Mouse (Mus musculus) CH12.LX (cell line): Measurements from ENCODE around the gene Gtf2h1. TPM values are rescaled to one million over a fixed set of nuclear protein-coding genes. Genes with fewer than 3 reads are reported as not detected.
A peak's percentile ranks its signal among the peaks of the same experiment; 100 is the strongest.

ENCODE experiments used
- DNase-seq: peaks from one replicate; pipeline ENCODE4 v3.0.0-alpha.2; 2013; ENCODE audit errors: extremely low read depth
- H3K27ac ChIP-seq: 2 replicates; pipeline ENCODE4 v1.5.1; 2012; ENCODE audit warnings: low read depth, mild to moderate bottlenecking, control low read depth, moderate library complexity; ENCODE audit not compliant: insufficient read depth
- H3K27me3 ChIP-seq: replicated peaks from 2 replicates; pipeline ENCODE3; 2012; ENCODE audit warnings: inconsistent platforms
- H3K36me3 ChIP-seq, 2 experiments: replicated peaks in 1 of 2; 2 replicates each; pipeline versions ENCODE3 to v1.6.1; 2012; ENCODE audit warnings: inconsistent platforms in 1 of 2, low read length in 1 of 2, mild to moderate bottlenecking in 1 of 2, mixed read lengths in 1 of 2, moderate library complexity in 1 of 2; ENCODE audit not compliant: control insufficient read depth in 1 of 2, insufficient read depth in 1 of 2
- H3K4me1 ChIP-seq, 2 experiments: 2 replicates each; pipeline ENCODE4 v1.6.1; 2012; ENCODE audit warnings: inconsistent platforms in 1 of 2, moderate library complexity in 1 of 2; ENCODE audit not compliant: insufficient read depth in 2 of 2, control insufficient read depth in 1 of 2
- H3K4me2 ChIP-seq: 2 replicates; pipeline ENCODE4 v1.6.1; 2012; ENCODE audit warnings: low read depth, mild to moderate bottlenecking, control low read depth; ENCODE audit not compliant: poor library complexity, insufficient read depth, severe bottlenecking
- H3K4me3 ChIP-seq, 3 experiments: fragments of 150-350 bp in 1 of 3; sonication (generic) in 1 of 3; replicated peaks in 1 of 3; 2 replicates each; pipeline versions ENCODE3 to v1.5.1; 2011 to 2012; ENCODE audit warnings: low read depth in 2 of 3, low read length in 2 of 3, mild to moderate bottlenecking in 2 of 3, moderate library complexity in 2 of 3, control low read depth in 1 of 3, improper control_type of control experiment in 1 of 3, inconsistent platforms in 1 of 3, mixed read lengths in 1 of 3; ENCODE audit not compliant: poor library complexity in 1 of 3
- H3K79me2 ChIP-seq: replicated peaks from 2 replicates; pipeline ENCODE4 v1.6.1; 2012; ENCODE audit warnings: mild to moderate bottlenecking, moderate library complexity; ENCODE audit not compliant: control insufficient read depth, poor library complexity, insufficient read depth, severe bottlenecking; ENCODE audit errors: extremely low read depth
- H3K9ac ChIP-seq: 2 replicates; pipeline ENCODE4 v1.6.1; 2012; ENCODE audit warnings: low read depth, mild to moderate bottlenecking, control low read depth, moderate library complexity; ENCODE audit not compliant: insufficient read depth
- H3K9me3 ChIP-seq: replicated peaks from 2 replicates; pipeline ENCODE3; 2012; ENCODE audit warnings: low read length, inconsistent platforms, mixed read lengths
- BHLHE40 ChIP-seq: IDR thresholded peaks from 2 replicates; pipeline ENCODE4 v1.6.1; 2011; ENCODE audit warnings: mild to moderate bottlenecking, low read depth, low read length, improper control_type of control experiment
- CHD1 ChIP-seq: IDR thresholded peaks from 2 replicates; pipeline ENCODE4 v1.6.1; 2012; ENCODE audit warnings: low read depth, low read length, improper control_type of control experiment, inconsistent platforms
- CHD2 ChIP-seq: IDR thresholded peaks from 2 replicates; pipeline ENCODE4 v1.6.1; 2011; ENCODE audit warnings: low read length, improper control_type of control experiment
- CTCF ChIP-seq, 2 experiments: IDR thresholded peaks in 1 of 2; conservative IDR thresholded peaks in 1 of 2; 2 replicates each; pipeline ENCODE4 v1.5.1; 2011 to 2012; ENCODE audit warnings: low read depth in 2 of 2, low read length in 2 of 2, improper control_type of control experiment in 1 of 2, inconsistent platforms in 1 of 2, mild to moderate bottlenecking in 1 of 2, moderate library complexity in 1 of 2
- E2F4 ChIP-seq: IDR thresholded peaks from 2 replicates; pipeline ENCODE4 v1.6.1; 2011; ENCODE audit warnings: low read depth, low read length, improper control_type of control experiment; ENCODE audit not compliant: insufficient replicate concordance
- ELF1 ChIP-seq: IDR thresholded peaks from 2 replicates; pipeline ENCODE4 v1.6.1; 2014; ENCODE audit warnings: low read depth, mild to moderate bottlenecking, inconsistent platforms, low read length, improper control_type of control experiment
- EP300 ChIP-seq: IDR thresholded peaks from 2 replicates; pipeline ENCODE4 v1.6.1; 2011; ENCODE audit warnings: low read length, improper control_type of control experiment
- GABPA ChIP-seq: IDR thresholded peaks from 2 replicates; pipeline ENCODE4 v1.6.1; 2012; ENCODE audit warnings: low read depth, low read length, improper control_type of control experiment, inconsistent platforms; ENCODE audit not compliant: insufficient replicate concordance
- HCFC1 ChIP-seq: IDR thresholded peaks from 2 replicates; pipeline ENCODE4 v1.6.1; 2012; ENCODE audit warnings: low read depth, mild to moderate bottlenecking, inconsistent platforms, low read length, improper control_type of control experiment
- JUND ChIP-seq: conservative IDR thresholded peaks from 2 replicates; pipeline ENCODE4 v1.6.1; 2011; ENCODE audit warnings: low read depth, low read length, improper control_type of control experiment
- KAT2A ChIP-seq: IDR thresholded peaks from 2 replicates; pipeline ENCODE4 v1.6.1; 2012; ENCODE audit warnings: low read length, improper control_type of control experiment, inconsistent platforms; ENCODE audit not compliant: insufficient replicate concordance
- MAX ChIP-seq: IDR thresholded peaks from 2 replicates; pipeline ENCODE4 v1.6.1; 2011; ENCODE audit warnings: low read length, improper control_type of control experiment
- MAZ ChIP-seq: IDR thresholded peaks from 2 replicates; pipeline ENCODE4 v1.6.1; 2012; ENCODE audit warnings: low read depth, mild to moderate bottlenecking, inconsistent platforms, low read length, improper control_type of control experiment, moderate library complexity
- MEF2A ChIP-seq: IDR thresholded peaks from 2 replicates; pipeline ENCODE4 v1.6.1; 2014; ENCODE audit warnings: low read depth, mild to moderate bottlenecking, inconsistent platforms, low read length, improper control_type of control experiment, borderline replicate concordance
- MXI1 ChIP-seq: IDR thresholded peaks from 2 replicates; pipeline ENCODE4 v1.6.1; 2011; ENCODE audit warnings: mild to moderate bottlenecking, low read depth, low read length, improper control_type of control experiment
- MYC ChIP-seq: IDR thresholded peaks from 2 replicates; pipeline ENCODE4 v1.6.1; 2011; ENCODE audit warnings: low read depth, mild to moderate bottlenecking, improper control_type of control experiment, low read length
- NELFE ChIP-seq: IDR thresholded peaks from 2 replicates; pipeline ENCODE4 v1.6.1; 2011; ENCODE audit warnings: low read depth, low read length, improper control_type of control experiment
- PAX5 ChIP-seq: IDR thresholded peaks from 2 replicates; pipeline ENCODE4 v1.6.1; 2012; ENCODE audit warnings: low read length, inconsistent platforms, mixed read lengths
- POLR2AphosphoS2 ChIP-seq: IDR thresholded peaks from 2 replicates; pipeline ENCODE4 v1.6.1; 2011; ENCODE audit warnings: low read depth, low read length, improper control_type of control experiment
- RAD21 ChIP-seq: IDR thresholded peaks from 2 replicates; pipeline ENCODE4 v1.6.1; 2011; ENCODE audit warnings: low read depth, mild to moderate bottlenecking, low read length, improper control_type of control experiment, moderate library complexity
- RCOR1 ChIP-seq: conservative IDR thresholded peaks from 2 replicates; pipeline ENCODE4 v1.6.1; 2012; ENCODE audit warnings: low read depth, mild to moderate bottlenecking, inconsistent platforms, low read length, improper control_type of control experiment
- SIN3A ChIP-seq: IDR thresholded peaks from 2 replicates; pipeline ENCODE4 v1.6.1; 2012; ENCODE audit warnings: low read length, improper control_type of control experiment, inconsistent platforms
- TBP ChIP-seq: conservative IDR thresholded peaks from 2 replicates; pipeline ENCODE4 v1.6.1; 2011; ENCODE audit warnings: low read depth, low read length, improper control_type of control experiment
- TCF12 ChIP-seq: IDR thresholded peaks from 2 replicates; pipeline ENCODE4 v1.6.1; 2014; ENCODE audit warnings: low read depth, mild to moderate bottlenecking, inconsistent platforms, low read length, improper control_type of control experiment
- USF1 ChIP-seq: IDR thresholded peaks from 2 replicates; pipeline ENCODE4 v1.6.1; 2014; ENCODE audit warnings: low read depth, mild to moderate bottlenecking, inconsistent platforms, low read length, improper control_type of control experiment
- ZC3H11A ChIP-seq: IDR thresholded peaks from 2 replicates; pipeline ENCODE4 v1.6.1; 2012; ENCODE audit warnings: low read depth, mild to moderate bottlenecking, inconsistent platforms, low read length, improper control_type of control experiment
- ZKSCAN1 ChIP-seq: IDR thresholded peaks from 2 replicates; pipeline ENCODE4 v1.6.1; 2012; ENCODE audit warnings: low read depth, inconsistent platforms, low read length, improper control_type of control experiment, borderline replicate concordance
- ZMIZ1 ChIP-seq: IDR thresholded peaks from 2 replicates; pipeline ENCODE4 v1.6.1; 2012; ENCODE audit warnings: low read depth, mild to moderate bottlenecking, inconsistent platforms, low read length, improper control_type of control experiment
- dilution Hi-C: fragments of 300-500 bp; cut with MboI; formaldehyde crosslinking; loops from 2 replicates; pipeline ENCODE4 v1.14.3; 2020; ENCODE audit warnings: low sequenced_read_pairs; ENCODE audit not compliant: extremely low pct_unique_long_range_greater_than_20kb, extremely low pct_ligation_motif_present
- in situ Hi-C: fragments of 300-500 bp; cut with MboI; formaldehyde crosslinking; loops from 3 replicates; pipeline ENCODE4 v1.14.3; 2019; ENCODE audit warnings: low sequenced_read_pairs, low pct_ligation_motif_present, low pct_unique_long_range_greater_than_20kb, mixed read lengths
- polyA plus RNA-seq: library from polyadenylated mRNA; unstranded; fragments of >175 nt; gene quantifications from 2 replicates; pipeline ENCODE4 v1.2.1, GENCODE M21; 2012; ENCODE audit warnings: low read depth; ENCODE audit not compliant: insufficient read length
- total RNA-seq, 2 experiments: library from RNA; depleted of rRNA; stranded (reverse); fragments of 300-350 nt in 1 of 2; fragments of >200 nt in 1 of 2; gene quantifications; 2 replicates each; pipeline ENCODE4 v1.2.3; 2012 to 2014

Gtf2h1 gene
- total and polyA plus RNA-seq, 3 experiments: 79.2 to 172 (median 161) TPM

DNA sequence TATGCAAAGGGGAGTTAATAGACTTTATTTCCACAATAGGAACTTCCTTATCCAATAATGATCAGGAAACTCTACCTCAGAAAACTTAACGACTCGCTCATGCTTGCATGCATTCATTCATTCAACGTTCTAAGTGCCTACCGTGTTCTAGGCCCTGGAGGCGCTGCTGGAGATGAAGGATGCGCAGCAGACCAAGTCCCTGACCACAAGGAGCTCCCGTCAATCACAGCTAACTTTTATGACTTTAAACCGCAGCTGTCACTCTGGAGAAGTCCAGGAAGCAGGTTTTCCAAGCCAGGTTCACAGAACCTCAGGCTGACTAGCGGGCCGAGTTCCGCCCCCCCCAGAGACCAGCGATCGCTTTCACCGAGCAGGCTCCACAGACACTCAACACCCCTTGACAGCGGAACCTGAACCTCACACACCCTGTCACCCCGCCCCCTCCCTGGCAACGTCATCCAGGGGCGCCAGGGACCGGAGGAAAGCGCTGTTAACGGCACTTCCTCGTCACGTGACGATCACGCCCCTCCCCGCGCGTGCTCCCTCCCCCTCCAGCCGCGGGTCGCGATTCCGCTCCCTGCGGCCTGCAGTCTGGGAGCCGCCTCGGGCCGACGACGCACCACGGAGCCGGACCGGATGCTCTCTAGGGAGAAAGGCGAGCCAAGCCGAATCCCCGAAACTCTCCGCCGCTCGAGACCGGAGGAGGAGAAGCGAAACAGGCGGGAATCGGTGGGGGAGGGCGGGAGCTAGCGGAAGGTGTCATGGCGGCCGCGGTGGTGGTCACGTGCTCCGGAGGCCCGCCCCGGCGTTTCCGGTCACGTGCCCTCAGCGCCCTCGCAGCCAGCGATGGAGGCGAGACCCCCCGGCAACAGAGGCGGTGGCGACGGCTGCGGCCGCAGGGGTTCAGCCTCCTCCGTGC, at the start of gene Gtf2h1, which contains the start of gene Hps5 (continued):
- TF ChIP-seq E2F4: no peak

DNA sequence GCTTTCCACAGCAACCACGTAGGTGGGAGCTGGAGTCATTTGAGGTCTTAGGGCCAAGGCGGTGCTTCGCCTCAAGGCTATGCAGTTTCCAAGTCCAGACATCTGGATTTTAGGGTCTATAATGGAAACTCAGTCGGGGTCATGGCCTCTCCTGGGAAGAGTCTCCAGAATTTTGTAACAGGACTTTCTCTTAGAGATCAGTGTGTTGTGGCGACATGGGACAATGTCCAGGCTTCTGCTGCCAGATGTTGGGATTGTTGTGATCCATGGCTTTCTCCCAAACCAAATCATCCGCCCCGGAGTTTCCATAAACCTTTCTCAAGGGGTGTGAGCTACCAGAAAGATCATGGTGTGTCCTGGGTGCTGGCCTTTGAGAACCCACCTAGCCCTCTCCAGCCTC, 49.5 kb upstream of the Gtf2h1 start:
- in situ Hi-C loops (no loop called here), dilution Hi-C loops (no loop called here)
- H3K27me3 ChIP-seq: no peaks in the 10 kb centered on the region
- peaks cover 12 to 26% of the 10 kb centered on the region in 2 experiments for H3K4me1 ChIP-seq
- DNase-seq: no peak
- TF ChIP-seq ZKSCAN1 (no peak), EP300 (no peak), MXI1 (no peak)
- TF ChIP-seq, all 38 proteins: peak for 0
- H3K36me3 ChIP-seq: no peaks in the 10 kb centered on the region
- no peak overlapping the region for H3K4me2 ChIP-seq
- H3K4me3 ChIP-seq: no peak overlapping the region
- no peak overlapping the region for H3K27ac ChIP-seq
- no peaks in the 10 kb centered on the region for H3K9me3 ChIP-seq
- H3K79me2 ChIP-seq: no peaks in the 10 kb centered on the region
- no peak overlapping the region for H3K9ac ChIP-seq

- no peak overlapping the region for H3K27ac ChIP-seq
- no peaks in the 10 kb centered on the region for H3K36me3 ChIP-seq
- H3K9me3 ChIP-seq: no peaks in the 10 kb centered on the region
- no peak overlapping the region for H3K4me3 ChIP-seq
- no peak overlapping the region for H3K4me2 ChIP-seq
- H3K79me2 ChIP-seq: no peaks in the 10 kb centered on the region
- H3K9ac ChIP-seq: peak overlapping the region; percentile 18; the same call in 1 of the 2 replicates
- in situ Hi-C loops: no loop called here
- DNase-seq: peak; percentile 69
- H3K4me1 ChIP-seq: peaks cover 12 to 31% of the 10 kb centered on the region in 2 experiments
- dilution Hi-C loops: no loop called here
- no peaks in the 10 kb centered on the region for H3K27me3 ChIP-seq
- TF ChIP-seq KAT2A (0 out of 2 replicates have a peak, but pooled peaks have one; percentile 17), POLR2AphosphoS2 (no peak), SIN3A (no peak), MAX (no peak), USF1 (no peak), TBP (no peak), CTCF (conservative IDR thresholded peaks at IDR 0.05 in 1 of 2, IDR thresholded peaks at IDR 0.05 in 1 of 2; ENCODE audit: low read depth in 2 of 2, low read length in 2 of 2) (no peak), BHLHE40 (no peak), JUND (peak; percentile 52), RAD21 (no peak), ZKSCAN1 (no peak), E2F4 (no peak), PAX5 (no peak), ZC3H11A (no peak), MAZ (no peak), ELF1 (peak; percentile 20; the same call in 1 of the 2 replicates), EP300 (no peak; the same call in 1 of the 2 replicates), ZMIZ1 (no peak), NELFE (no peak), MEF2A (no peak), RCOR1 (no peak), MYC (no peak), CHD1 (no peak), HCFC1 (no peak; the same call in 1 of the 2 replicates), CHD2 (no peak), TCF12 (no peak), GABPA (no peak)
Measured at GRCm38 (mm10) chr7:46748459-46748858, 47.4 kb upstream of the Gtf2h1 start.
